Comparison of ENCODE assay signal across 21 mouse cellular contexts in the genomic region with DNA sequence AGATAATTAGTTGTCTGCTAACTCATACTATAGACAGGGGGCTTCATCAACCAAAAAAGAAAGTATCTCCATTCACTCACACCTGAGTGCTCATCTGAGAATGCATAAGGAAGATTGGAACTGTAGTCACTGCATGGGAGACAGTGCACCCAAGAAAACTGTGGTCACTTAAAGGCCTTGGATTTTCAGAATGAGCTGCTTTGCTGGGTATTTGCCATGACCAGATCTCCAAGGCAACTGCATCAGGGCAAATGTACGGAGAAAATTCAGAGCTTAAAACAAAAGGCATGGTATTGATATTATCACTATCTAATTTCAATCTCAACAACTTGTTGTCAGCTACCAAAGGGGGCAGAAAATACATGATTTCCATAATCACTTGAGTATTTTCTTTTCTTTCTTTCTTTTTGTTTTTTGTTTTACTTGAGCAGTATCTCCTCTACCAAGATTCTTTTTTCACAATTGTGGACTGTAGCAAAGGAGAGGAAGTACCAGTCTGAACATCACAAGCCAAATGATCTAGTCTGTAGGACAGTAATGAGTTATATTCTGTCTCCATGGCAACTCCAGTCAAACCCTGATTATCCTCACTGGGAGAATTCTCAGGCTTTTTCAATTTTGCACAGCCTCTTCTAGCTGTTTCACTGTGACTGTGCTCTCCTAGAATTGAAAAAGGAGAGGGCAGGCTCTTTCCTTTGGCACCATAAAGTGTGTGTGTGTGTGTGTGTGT.
DNase-seq lines count a peak whose midpoint lies in the region; ATAC-seq lines count a peak whose summit lies in the region.
"Had no signal": no experiment of that assay in that cellular context is flagged by ENCODE, and none has a peak within 500 bp of the region (broad histone marks: within the 10 kb centered on the region; RNA-seq: fewer than 3 reads in every experiment).

No protein-coding gene starts in this region.

- H3K4me2 ChIP-seq in hindbrain, embryonic 15.5 days = no peak overlapping the region
- H3K4me2 ChIP-seq in hindbrain, embryonic 11.5 days (replicated peaks; ENCODE audit: low read depth, low read length) = no peak overlapping the region
- no peak overlapping the region for H3K4me2 ChIP-seq in forebrain, embryonic 14.5 days (ENCODE audit: low read length)
- H3K4me2 ChIP-seq in hindbrain, embryonic 16.5 days (ENCODE audit: low read length) = no peak overlapping the region
- H3K4me2 ChIP-seq in neural tube, embryonic 13.5 days = no peak overlapping the region
- H3K4me2 ChIP-seq: heart, embryonic 11.5 days; limb, embryonic 12.5 days; liver, embryonic 12.5 days had no signal

- H3K4me1 ChIP-seq in hindbrain, embryonic 15.5 days (replicated peaks) = peaks cover 11% of the 10 kb centered on the region; the same call in 1 of the 2 replicates
- H3K4me1 ChIP-seq in hindbrain, embryonic 11.5 days (replicated peaks; ENCODE audit: control insufficient read depth, insufficient read depth, low read length) = no peaks in the 10 kb centered on the region
- no peaks in the 10 kb centered on the region for H3K4me1 ChIP-seq in forebrain, embryonic 14.5 days (ENCODE audit: control insufficient read depth, insufficient read depth, low read length)
- H3K4me1 ChIP-seq in hindbrain, embryonic 16.5 days (ENCODE audit: control insufficient read depth, insufficient read depth, low read depth, low read length) = no peaks in the 10 kb centered on the region; the same call in 1 of the 2 replicates
- no peaks in the 10 kb centered on the region for H3K4me1 ChIP-seq in neural tube, embryonic 13.5 days (replicated peaks)
- H3K4me1 ChIP-seq: limb, embryonic 12.5 days; liver, embryonic 12.5 days had no signal

- ATAC-seq in hindbrain, embryonic 15.5 days (ENCODE audit: low FRiP score, low read depth) = peak; percentile 89
- no peak for ATAC-seq in hindbrain, embryonic 11.5 days (ENCODE audit: low FRiP score)
- ATAC-seq in forebrain, embryonic 14.5 days = peak; percentile 68; the same call in 1 of the 2 replicates
- ATAC-seq in hindbrain, embryonic 16.5 days = peak; percentile 92
- ATAC-seq in neural tube, embryonic 13.5 days (ENCODE audit: low read depth) = peak; percentile 81
- ATAC-seq: liver, embryonic 12.5 days had no signal

- H3K4me3 ChIP-seq in hindbrain, embryonic 15.5 days = no peak overlapping the region
- no peak overlapping the region for H3K4me3 ChIP-seq in hindbrain, embryonic 11.5 days (ENCODE audit: low read depth, low read length)
- no peak overlapping the region for H3K4me3 ChIP-seq in forebrain, embryonic 14.5 days (ENCODE audit: low read depth, low read length)
- no peak overlapping the region for H3K4me3 ChIP-seq in hindbrain, embryonic 16.5 days (ENCODE audit: low read length)
- H3K4me3 ChIP-seq in neural tube, embryonic 13.5 days = no peak overlapping the region
- H3K4me3 ChIP-seq: limb, embryonic 12.5 days; liver, embryonic 12.5 days had no signal

- H3K9me3 ChIP-seq in hindbrain, embryonic 15.5 days = no peaks in the 10 kb centered on the region
- H3K9me3 ChIP-seq in hindbrain, embryonic 11.5 days (ENCODE audit: control insufficient read depth, low read length) = no peaks in the 10 kb centered on the region
- H3K9me3 ChIP-seq in forebrain, embryonic 14.5 days (replicated peaks; ENCODE audit: control insufficient read depth, low read length) = no peaks in the 10 kb centered on the region
- no peaks in the 10 kb centered on the region for H3K9me3 ChIP-seq in hindbrain, embryonic 16.5 days (ENCODE audit: control insufficient read depth, low read length)
- no peaks in the 10 kb centered on the region for H3K9me3 ChIP-seq in neural tube, embryonic 13.5 days
- H3K9me3 ChIP-seq: limb, embryonic 12.5 days; liver, embryonic 12.5 days had no signal

- H3K27ac ChIP-seq in hindbrain, embryonic 15.5 days (replicated peaks) = peak overlapping the region; percentile 26; the same call in 1 of the 2 replicates
- H3K27ac ChIP-seq in hindbrain, embryonic 11.5 days (ENCODE audit: low read depth, low read length) = no peak overlapping the region
- H3K27ac ChIP-seq in forebrain, embryonic 14.5 days (ENCODE audit: low read depth, low read length) = no peak overlapping the region
- peak overlapping the region; percentile 54 for H3K27ac ChIP-seq in hindbrain, embryonic 16.5 days (ENCODE audit: low read depth, low read length)
- no peak overlapping the region for H3K27ac ChIP-seq in neural tube, embryonic 13.5 days (replicated peaks)
- H3K27ac ChIP-seq: limb, embryonic 12.5 days; liver, embryonic 12.5 days had no signal

- 48% methylated on average over 1 of the region's 1 CpGs for WGBS in hindbrain, embryonic 15.5 days
- WGBS in hindbrain, embryonic 11.5 days = 65% methylated on average over 1 of the region's 1 CpGs
- WGBS in forebrain, embryonic 14.5 days = 63% methylated on average over 1 of the region's 1 CpGs
- WGBS in hindbrain, embryonic 16.5 days = 49% methylated on average over 1 of the region's 1 CpGs
- WGBS in neural tube, embryonic 13.5 days = 64% methylated on average over 1 of the region's 1 CpGs

- no peaks in the 10 kb centered on the region for H3K36me3 ChIP-seq in hindbrain, embryonic 15.5 days
- no peaks in the 10 kb centered on the region for H3K36me3 ChIP-seq in hindbrain, embryonic 11.5 days (ENCODE audit: control insufficient read depth, insufficient read depth, low read length)
- H3K36me3 ChIP-seq in forebrain, embryonic 14.5 days (ENCODE audit: control insufficient read depth, insufficient read depth, low read length) = no peaks in the 10 kb centered on the region
- H3K36me3 ChIP-seq in hindbrain, embryonic 16.5 days (ENCODE audit: control insufficient read depth, insufficient read depth, low read length) = no peaks in the 10 kb centered on the region
- H3K36me3 ChIP-seq in neural tube, embryonic 13.5 days = no peaks in the 10 kb centered on the region
- H3K36me3 ChIP-seq: limb, embryonic 12.5 days; liver, embryonic 12.5 days had no signal

- H3K27me3 ChIP-seq in hindbrain, embryonic 15.5 days = no peaks in the 10 kb centered on the region
- H3K27me3 ChIP-seq in hindbrain, embryonic 11.5 days (ENCODE audit: control insufficient read depth, insufficient read depth, low read length) = no peaks in the 10 kb centered on the region
- no peaks in the 10 kb centered on the region for H3K27me3 ChIP-seq in forebrain, embryonic 14.5 days (replicated peaks; ENCODE audit: control insufficient read depth, insufficient read depth, low read length)
- H3K27me3 ChIP-seq in hindbrain, embryonic 16.5 days (replicated peaks; ENCODE audit: control insufficient read depth, insufficient read depth, low read length) = no peaks in the 10 kb centered on the region
- H3K27me3 ChIP-seq in neural tube, embryonic 13.5 days = no peaks in the 10 kb centered on the region
- H3K27me3 ChIP-seq: limb, embryonic 12.5 days; liver, embryonic 12.5 days had no signal

- no peak overlapping the region for H3K9ac ChIP-seq in hindbrain, embryonic 15.5 days
- no peak overlapping the region for H3K9ac ChIP-seq in hindbrain, embryonic 11.5 days (ENCODE audit: low read depth, low read length)
- no peak overlapping the region for H3K9ac ChIP-seq in forebrain, embryonic 14.5 days (ENCODE audit: low read length)
- H3K9ac ChIP-seq in hindbrain, embryonic 16.5 days (ENCODE audit: low read depth, low read length) = no peak overlapping the region
- H3K9ac ChIP-seq in neural tube, embryonic 13.5 days = no peak overlapping the region
- H3K9ac ChIP-seq: limb, embryonic 12.5 days; liver, embryonic 12.5 days had no signal

- DNase-seq in hindbrain, embryonic 11.5 days (ENCODE audit: low spot score) = no peak
- peak; percentile 54 for DNase-seq in forebrain, embryonic 14.5 days (ENCODE audit: low spot score)
- DNase-seq in kidney, adult 18-20 months = no peak
- DNase-seq in lung, postnatal 14 days = no peak
- DNase-seq in adrenal gland, adult (ENCODE audit: inconsistent age in 2 of 2, low spot score in 1 of 2) = no peak
- DNase-seq: adrenal gland, adult 2 months; cerebellum, postnatal 25 days; heart, postnatal 10 days; kidney, adult 2 months; kidney, postnatal 25 days; layer of hippocampus, adult 9-11 months; lung, adult 2 months; lung, postnatal 36 days; right cerebral cortex, adult 18-20 months; thymus, postnatal 4 days had no signal

Comparison
In these comparisons a context has a peak if more than half of its experiments do, and no peak if none do; other contexts are left out.
1. H3K27ac ChIP-seq: peak in hindbrain, embryonic 15.5 days (single experiment) and hindbrain, embryonic 16.5 days (single experiment); none in hindbrain, embryonic 11.5 days (single experiment), forebrain, embryonic 14.5 days (single experiment) and neural tube, embryonic 13.5 days (single experiment).